Mouse (Mus musculus): ENCODE measurements around the gene Gm20388. TPM values are rescaled to one million over a fixed set of nuclear protein-coding genes. Genes with fewer than 3 reads are reported as not detected.

Gm20388 gene
- polyA plus RNA-seq, 1 experiment from 2014 or later = not detected

- Histone ChIP-seq H3K9me3 (ENCODE audit: control insufficient read depth, low read length) (no peaks in the 10 kb centered on the region), H3K9ac (ENCODE audit: low read length) (no peak overlapping the region), H3K4me2 (ENCODE audit: low read depth, severe bottlenecking) (no peak overlapping the region), H3K4me1 (ENCODE audit: control insufficient read depth, insufficient read depth, low read length) (no peaks in the 10 kb centered on the region), H3K4me3 (ENCODE audit: low read depth, low read length) (no peak overlapping the region), H3K36me3 (ENCODE audit: control insufficient read depth, insufficient read depth, low read length) (peaks cover 18% of the 10 kb centered on the region; the same call in 1 of the 2 replicates), H3K27me3 (ENCODE audit: control insufficient read depth, insufficient read depth, low read length) (no peaks in the 10 kb centered on the region), H3K27ac (replicated peaks; ENCODE audit: low read depth, low read length) (no peak overlapping the region)
- WGBS = 92% methylated on average over 8 of the region's 8 CpGs
- DNase-seq (ENCODE audit: low spot score) (no peak), ATAC-seq (ENCODE audit: insufficient number of reproducible peaks, low FRiP score, low TSS enrichment, low read depth) (no peak)
These were observed 746.8 kb downstream of the Gm20388 start for GRCm38 (mm10) chr8:120657415-120657814.

- 83% methylated on average over 6 of the region's 6 CpGs for WGBS
- H3K36me3 ChIP-seq (ENCODE audit: control insufficient read depth, insufficient read depth, low read length) = no peaks in the 10 kb centered on the region
These were observed 753.9 kb downstream of the Gm20388 start for GRCm38 (mm10) chr8:120664566-120664965.

GRCm38 (mm10) chr8:120665726-120666455 is 755.2 kb downstream of the Gm20388 start:
- H3K9ac ChIP-seq (ENCODE audit: low read length) = no peak overlapping the region
- H3K27ac ChIP-seq (replicated peaks; ENCODE audit: low read depth, low read length) = no peak overlapping the region
- H3K9me3 ChIP-seq (ENCODE audit: control insufficient read depth, low read length) = no peaks in the 10 kb centered on the region
- 79% methylated on average over 3 of the region's 3 CpGs for WGBS
- no peaks in the 10 kb centered on the region for H3K27me3 ChIP-seq (ENCODE audit: control insufficient read depth, insufficient read depth, low read length)
- peaks cover 19% of the 10 kb centered on the region for H3K4me1 ChIP-seq (ENCODE audit: control insufficient read depth, insufficient read depth, low read length)
- H3K36me3 ChIP-seq (ENCODE audit: control insufficient read depth, insufficient read depth, low read length) = peaks cover 5% of the 10 kb centered on the region
- ATAC-seq (ENCODE audit: insufficient number of reproducible peaks, low FRiP score, low TSS enrichment, low read depth) = no peak
- H3K4me2 ChIP-seq (ENCODE audit: low read depth, severe bottlenecking) = peak overlapping the region; percentile 90
- no peak for DNase-seq (ENCODE audit: low spot score)
- peak overlapping the region; percentile 97 for H3K4me3 ChIP-seq (ENCODE audit: low read depth, low read length)

More at GRCm38 (mm10) chr8:120664566-120664965, 753.9 kb downstream of the Gm20388 start:
- no peaks in the 10 kb centered on the region for H3K9me3 ChIP-seq (ENCODE audit: control insufficient read depth, low read length)
- peaks cover 19% of the 10 kb centered on the region for H3K4me1 ChIP-seq (ENCODE audit: control insufficient read depth, insufficient read depth, low read length)
- ATAC-seq (ENCODE audit: insufficient number of reproducible peaks, low FRiP score, low TSS enrichment, low read depth) (no peak), DNase-seq (ENCODE audit: low spot score) (no peak)
- no peak overlapping the region for H3K9ac ChIP-seq (ENCODE audit: low read length)
- no peak overlapping the region for H3K4me2 ChIP-seq (ENCODE audit: low read depth, severe bottlenecking)
- H3K4me3 ChIP-seq (ENCODE audit: low read depth, low read length) = no peak overlapping the region
- H3K27me3 ChIP-seq (ENCODE audit: control insufficient read depth, insufficient read depth, low read length) = no peaks in the 10 kb centered on the region
- no peak overlapping the region for H3K27ac ChIP-seq (replicated peaks; ENCODE audit: low read depth, low read length)

- 4% methylated on average over 17 of the region's 17 CpGs for WGBS
- Histone ChIP-seq H3K27me3 (ENCODE audit: control insufficient read depth, insufficient read depth, low read length) (no peaks in the 10 kb centered on the region), H3K4me2 (ENCODE audit: low read depth, severe bottlenecking) (peak overlapping the region; percentile 90), H3K9me3 (ENCODE audit: control insufficient read depth, low read length) (no peaks in the 10 kb centered on the region), H3K36me3 (ENCODE audit: control insufficient read depth, insufficient read depth, low read length) (peaks cover 7% of the 10 kb centered on the region), H3K4me3 (ENCODE audit: low read depth, low read length) (peak overlapping the region; percentile 97), H3K9ac (ENCODE audit: low read length) (peak overlapping the region; percentile 95), H3K4me1 (ENCODE audit: control insufficient read depth, insufficient read depth, low read length) (peaks cover 19% of the 10 kb centered on the region), H3K27ac (replicated peaks; ENCODE audit: low read depth, low read length) (no peak overlapping the region)
- DNase-seq (ENCODE audit: low spot score) = peak; percentile 24
- ATAC-seq (ENCODE audit: insufficient number of reproducible peaks, low FRiP score, low TSS enrichment, low read depth) = no peak
These were observed 756.3 kb downstream of the Gm20388 start for GRCm38 (mm10) chr8:120666807-120667470.

GRCm38 (mm10) chr8:120667561-120668373 is 757.1 kb downstream of the Gm20388 start, which contains the start of the genes Gm27021 and Cox4i1:
Gene Gm27021 (minus strand): TSS chr8:120668079.
Gene Cox4i1 (plus strand): TSS chr8:120668222.
- no peaks in the 10 kb centered on the region for H3K27me3 ChIP-seq (ENCODE audit: control insufficient read depth, insufficient read depth, low read length)
- peak within 1 kb of the TSS; percentile 95 for H3K9ac ChIP-seq (ENCODE audit: low read length)
- peak; percentile 87 for ATAC-seq (ENCODE audit: insufficient number of reproducible peaks, low FRiP score, low TSS enrichment, low read depth)
- peaks cover 9% of the 10 kb centered on the region for H3K36me3 ChIP-seq (ENCODE audit: control insufficient read depth, insufficient read depth, low read length)
- peak within 1 kb of the TSS; percentile 97 for H3K4me3 ChIP-seq (ENCODE audit: low read depth, low read length)
- H3K4me1 ChIP-seq (ENCODE audit: control insufficient read depth, insufficient read depth, low read length) = peaks cover 19% of the 10 kb centered on the region
- peak within 1 kb of the TSS; percentile 83 for H3K27ac ChIP-seq (replicated peaks; ENCODE audit: low read depth, low read length)
- WGBS = under 1% methylated on average over 94 of the region's 105 CpGs
- peak within 1 kb of the TSS; percentile 90 for H3K4me2 ChIP-seq (ENCODE audit: low read depth, severe bottlenecking)
- H3K9me3 ChIP-seq (ENCODE audit: control insufficient read depth, low read length) = no peaks in the 10 kb centered on the region
- DNase-seq (ENCODE audit: low spot score) = peak; percentile 96

GRCm38 (mm10) chr8:120668374-120668905 is 757.8 kb downstream of the Gm20388 start, which contains the start of gene Emc8:
Gene Emc8 (minus strand): TSS chr8:120668573.
- under 1% methylated on average over 46 of the region's 51 CpGs for WGBS
- DNase-seq (ENCODE audit: low spot score) (no peak), ATAC-seq (ENCODE audit: insufficient number of reproducible peaks, low FRiP score, low TSS enrichment, low read depth) (no peak)
- H3K36me3 ChIP-seq (ENCODE audit: control insufficient read depth, insufficient read depth, low read length) = peaks cover 14% of the 10 kb centered on the region
- H3K27ac ChIP-seq (replicated peaks; ENCODE audit: low read depth, low read length) = peak within 1 kb of the TSS; percentile 83
- peaks cover 19% of the 10 kb centered on the region for H3K4me1 ChIP-seq (ENCODE audit: control insufficient read depth, insufficient read depth, low read length)
- peak within 1 kb of the TSS; percentile 97 for H3K4me3 ChIP-seq (ENCODE audit: low read depth, low read length)
- H3K9ac ChIP-seq (ENCODE audit: low read length) = peak within 1 kb of the TSS; percentile 95
- H3K4me2 ChIP-seq (ENCODE audit: low read depth, severe bottlenecking) = peak within 1 kb of the TSS; percentile 90
- no peaks in the 10 kb centered on the region for H3K27me3 ChIP-seq (ENCODE audit: control insufficient read depth, insufficient read depth, low read length)
- H3K9me3 ChIP-seq (ENCODE audit: control insufficient read depth, low read length) = no peaks in the 10 kb centered on the region

- H3K27ac ChIP-seq (replicated peaks; ENCODE audit: low read depth, low read length) = no peak overlapping the region
- 86% methylated on average over 6 of the region's 6 CpGs for WGBS
- ATAC-seq (ENCODE audit: insufficient number of reproducible peaks, low FRiP score, low TSS enrichment, low read depth) = no peak
- H3K27me3 ChIP-seq (ENCODE audit: control insufficient read depth, insufficient read depth, low read length) = no peaks in the 10 kb centered on the region
- H3K9ac ChIP-seq (ENCODE audit: low read length) = no peak overlapping the region
- peaks cover 3% of the 10 kb centered on the region; the same call in 1 of the 2 replicates for H3K4me1 ChIP-seq (ENCODE audit: control insufficient read depth, insufficient read depth, low read length)
- H3K9me3 ChIP-seq (ENCODE audit: control insufficient read depth, low read length) = no peaks in the 10 kb centered on the region
- no peak overlapping the region for H3K4me3 ChIP-seq (ENCODE audit: low read depth, low read length)
- no peak for DNase-seq (ENCODE audit: low spot score)
- no peak overlapping the region for H3K4me2 ChIP-seq (ENCODE audit: low read depth, severe bottlenecking)
- H3K36me3 ChIP-seq (ENCODE audit: control insufficient read depth, insufficient read depth, low read length) = peaks cover 20% of the 10 kb centered on the region
These were observed 761.1 kb downstream of the Gm20388 start for GRCm38 (mm10) chr8:120671775-120672174.
